Mouse (Mus musculus): ENCODE measurements around the gene Spsb4. TPM values are rescaled to one million over a fixed set of nuclear protein-coding genes. Genes with fewer than 3 reads are reported as not detected.
"Not testable (repeated sequence)": the region's sequence is repeated elsewhere in the genome, so short reads cannot be mapped to it uniquely, and the experiment has no call there.

Gene Spsb4
- total RNA-seq, 2 experiments from 2014 or later = 20.2 to 20.6 TPM

GRCm38 (mm10) chr9:96957298-96957865 lies 61.3 kb downstream of the Spsb4 start:
- no peak for DNase-seq
- intact Hi-C loops (cut with DNase I) = no loop called here

GRCm38 (mm10) chr9:96956646-96957297 lies 61.9 kb downstream of the Spsb4 start:
- DNase-seq = no peak
- intact Hi-C loops (cut with DNase I) = no loop called here

- no peak for DNase-seq
- intact Hi-C loops (cut with DNase I) = no loop called here
Observed at GRCm38 (mm10) chr9:96954063-96954809, 64.4 kb downstream of the Spsb4 start.

GRCm38 (mm10) chr9:96953443-96953842 lies 65.2 kb downstream of the Spsb4 start:
- no peak for DNase-seq
- intact Hi-C loops (cut with DNase I) = no loop called here

- no peak for DNase-seq
- intact Hi-C loops (cut with DNase I) = no loop called here
Observed at GRCm38 (mm10) chr9:96952310-96952975, 66.2 kb downstream of the Spsb4 start.

GRCm38 (mm10) chr9:96949551-96949950 lies 69.1 kb downstream of the Spsb4 start:
- intact Hi-C loops (cut with DNase I) = no loop called here
- DNase-seq = no peak

GRCm38 (mm10) chr9:96948546-96948945 lies 70.1 kb downstream of the Spsb4 start:
- no peak for DNase-seq
- intact Hi-C loops (cut with DNase I) = no loop called here

GRCm38 (mm10) chr9:96947171-96947570 lies 71.5 kb downstream of the Spsb4 start:
- intact Hi-C loops (cut with DNase I) = no loop called here
- DNase-seq = peak; percentile 59

GRCm38 (mm10) chr9:96944517-96944916 lies 74.1 kb downstream of the Spsb4 start:
- intact Hi-C loops (cut with DNase I) = no loop called here
- DNase-seq = no peak

- intact Hi-C loops (cut with DNase I) = no loop called here
Observed at GRCm38 (mm10) chr9:96942975-96943374, 75.7 kb downstream of the Spsb4 start.

GRCm38 (mm10) chr9:96938887-96939286 lies 79.8 kb downstream of the Spsb4 start:
- DNase-seq = no peak

More at GRCm38 (mm10) chr9:96942975-96943374, 75.7 kb downstream of the Spsb4 start:
- no peak for DNase-seq

GRCm38 (mm10) chr9:96936427-96936826 lies 82.2 kb downstream of the Spsb4 start:
- DNase-seq; intact Hi-C loops (cut with DNase I): not testable (repeated sequence)

More at GRCm38 (mm10) chr9:96938887-96939286, 79.8 kb downstream of the Spsb4 start:
- intact Hi-C loops (cut with DNase I) = no loop called here

- intact Hi-C loops (cut with DNase I) = no loop called here
- no peak for DNase-seq
Observed at GRCm38 (mm10) chr9:96935556-96936300, 82.9 kb downstream of the Spsb4 start.

GRCm38 (mm10) chr9:96934816-96935215 lies 83.8 kb downstream of the Spsb4 start:
- intact Hi-C loops (cut with DNase I) = no loop called here
- no peak for DNase-seq

- no peak for DNase-seq
- intact Hi-C loops (cut with DNase I) = no loop called here
Observed at GRCm38 (mm10) chr9:96932751-96933150, 85.9 kb downstream of the Spsb4 start.

- intact Hi-C loops (cut with DNase I) = loop anchor here (5.0 kb wide), 1 partner anchor 94 kb away; the partner anchor contains the start of gene Spsb4
- DNase-seq = no peak
Observed at GRCm38 (mm10) chr9:96923577-96924316, 94.9 kb downstream of the Spsb4 start.

GRCm38 (mm10) chr9:96923119-96923518 lies 95.5 kb downstream of the Spsb4 start:
- no peak for DNase-seq
- intact Hi-C loops (cut with DNase I) = loop anchor here (5.0 kb wide), 1 partner anchor 94 kb away; the partner anchor contains the start of gene Spsb4

GRCm38 (mm10) chr9:96916620-96917538 lies 101.8 kb downstream of the Spsb4 start:
- peak; percentile 93 for DNase-seq
- intact Hi-C loops (cut with DNase I) = loop anchor here (2.0 to 5.0 kb wide), 2 partner anchors 152 to 245 kb away; no protein-coding TSS in a partner anchor
